Mouse (Mus musculus): ENCODE measurements at regions not wholly inside any gene's neighbourhood (a gene's known extent, or its start where the extent isn't known, plus 50 kb on each side); places are given as distances from the start of the nearest gene placed in this dataset.

DNA sequence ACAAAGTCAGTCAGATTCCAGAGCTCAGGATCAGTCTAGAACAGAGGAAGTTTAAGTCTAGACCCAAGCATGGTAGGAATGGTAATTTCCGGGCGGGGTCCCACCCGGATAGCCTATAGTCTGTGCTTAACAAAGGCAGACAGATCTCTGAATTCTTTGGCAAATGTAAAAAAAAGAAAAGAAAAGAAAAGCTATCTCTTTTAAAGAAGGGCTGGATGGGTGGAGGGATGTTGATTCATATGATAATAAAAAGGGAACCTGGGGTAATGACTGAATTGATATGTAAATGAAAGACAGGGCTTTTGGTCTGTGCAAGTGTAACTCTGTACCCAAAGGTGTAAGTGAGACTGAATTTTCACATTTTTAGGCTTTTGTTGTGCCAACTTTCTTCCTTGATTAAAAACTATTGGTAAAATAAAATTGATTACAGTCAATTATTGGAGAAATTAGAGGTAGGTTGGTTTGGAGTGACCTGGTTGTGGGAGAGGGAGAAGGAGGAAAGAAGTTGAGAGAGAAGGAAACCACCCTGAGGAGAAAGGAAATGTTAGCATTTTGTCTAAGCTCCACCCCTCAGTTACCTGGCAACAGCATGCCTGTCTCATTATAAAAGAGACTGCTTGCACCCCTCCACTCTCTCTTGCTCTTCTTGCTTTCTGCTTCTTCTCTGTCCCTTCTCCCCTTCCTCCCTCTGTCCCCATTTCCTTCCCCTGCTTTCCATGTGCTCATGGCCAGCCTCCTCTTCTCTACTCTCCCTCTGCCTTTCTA is 259.3 kb upstream of the Crbn start:
- Histone ChIP-seq H3K9ac (replicated peaks; ENCODE audit: low read length) (no peak overlapping the region), H3K27ac (replicated peaks; ENCODE audit: low read depth, low read length) (no peak overlapping the region), H3K27me3 (ENCODE audit: control insufficient read depth, insufficient read depth, low read length) (no peaks in the 10 kb centered on the region), H3K4me3 (replicated peaks; ENCODE audit: low read depth, low read length) (no peak overlapping the region), H3K4me2 (ENCODE audit: low read length) (no peak overlapping the region), H3K36me3 (ENCODE audit: control insufficient read depth, insufficient read depth, low read length) (no peaks in the 10 kb centered on the region), H3K4me1 (ENCODE audit: control insufficient read depth, insufficient read depth, low read length) (no peaks in the 10 kb centered on the region), H3K9me3 (ENCODE audit: control insufficient read depth, low read length) (no peaks in the 10 kb centered on the region)
- ATAC-seq (ENCODE audit: low FRiP score, low TSS enrichment), result no peak
- 70% methylated on average over 3 of the region's 3 CpGs for WGBS
- no peak for DNase-seq

DNA sequence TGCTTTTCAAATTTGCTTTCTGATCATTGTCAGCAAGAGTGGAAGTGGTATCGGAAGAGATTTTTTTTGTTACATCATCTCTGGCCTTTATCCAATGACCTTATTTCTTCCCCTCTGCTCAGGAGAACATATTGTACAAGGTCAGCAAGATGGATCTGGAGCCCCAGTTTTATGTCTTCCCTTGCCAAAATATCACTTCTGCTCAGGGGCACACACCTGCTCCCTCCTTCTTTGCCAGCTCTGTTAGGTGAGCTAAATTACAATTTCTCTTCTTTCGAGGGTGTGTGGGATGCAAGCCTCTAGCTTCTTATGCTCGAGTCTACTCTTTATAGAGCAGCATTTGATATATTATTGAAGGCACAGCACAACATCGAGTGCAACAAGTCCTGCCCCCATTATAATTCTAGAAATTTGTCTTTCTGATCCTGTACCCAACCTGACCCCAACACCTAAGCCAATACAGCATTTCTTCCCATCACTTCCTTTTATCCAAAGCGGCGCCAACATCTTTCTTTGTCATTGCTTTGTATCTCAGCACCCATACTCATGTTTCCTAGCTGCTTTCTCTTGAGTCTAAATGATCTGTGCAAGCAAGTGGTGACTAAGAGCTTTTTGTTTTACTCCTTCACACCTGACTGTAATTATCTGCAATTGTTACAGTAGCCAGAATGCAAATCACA is 263.1 kb upstream of the Crbn start:
- H3K9ac ChIP-seq (replicated peaks; ENCODE audit: low read length), result no peak overlapping the region
- H3K4me1 ChIP-seq (ENCODE audit: control insufficient read depth, insufficient read depth, low read length), result no peaks in the 10 kb centered on the region
- ATAC-seq (ENCODE audit: low FRiP score, low TSS enrichment) (no peak), DNase-seq (no peak)
- H3K9me3 ChIP-seq (ENCODE audit: control insufficient read depth, low read length), result no peaks in the 10 kb centered on the region
- H3K27ac ChIP-seq (replicated peaks; ENCODE audit: low read depth, low read length), result no peak overlapping the region
- no peak overlapping the region for H3K4me2 ChIP-seq (ENCODE audit: low read length)
- no peak overlapping the region for H3K4me3 ChIP-seq (replicated peaks; ENCODE audit: low read depth, low read length)
- 92% methylated on average over 6 of the region's 6 CpGs for WGBS
- H3K27me3 ChIP-seq (ENCODE audit: control insufficient read depth, insufficient read depth, low read length), result no peaks in the 10 kb centered on the region
- no peaks in the 10 kb centered on the region for H3K36me3 ChIP-seq (ENCODE audit: control insufficient read depth, insufficient read depth, low read length)

GRCm38 (mm10) chr6:107070441-107070840 is 270.6 kb upstream of the Crbn start:
- 90% methylated on average over 7 of the region's 7 CpGs for WGBS
- DNase-seq (no peak), ATAC-seq (ENCODE audit: low FRiP score, low TSS enrichment) (no peak)
- H3K4me1 ChIP-seq (ENCODE audit: control insufficient read depth, insufficient read depth, low read length), result no peaks in the 10 kb centered on the region
- no peak overlapping the region for H3K27ac ChIP-seq (replicated peaks; ENCODE audit: low read depth, low read length)
- H3K9me3 ChIP-seq (ENCODE audit: control insufficient read depth, low read length), result no peaks in the 10 kb centered on the region
- no peak overlapping the region for H3K9ac ChIP-seq (replicated peaks; ENCODE audit: low read length)
- H3K27me3 ChIP-seq (ENCODE audit: control insufficient read depth, insufficient read depth, low read length), result no peaks in the 10 kb centered on the region
- no peak overlapping the region for H3K4me2 ChIP-seq (ENCODE audit: low read length)
- no peaks in the 10 kb centered on the region for H3K36me3 ChIP-seq (ENCODE audit: control insufficient read depth, insufficient read depth, low read length)
- H3K4me3 ChIP-seq (replicated peaks; ENCODE audit: low read depth, low read length), result no peak overlapping the region

GRCm38 (mm10) chr6:107092600-107092999 is 292.7 kb upstream of the Crbn start:
- Histone ChIP-seq H3K9ac (replicated peaks; ENCODE audit: low read length) (no peak overlapping the region), H3K4me3 (replicated peaks; ENCODE audit: low read depth, low read length) (no peak overlapping the region), H3K27me3 (ENCODE audit: control insufficient read depth, insufficient read depth, low read length) (no peaks in the 10 kb centered on the region), H3K27ac (replicated peaks; ENCODE audit: low read depth, low read length) (no peak overlapping the region), H3K4me2 (ENCODE audit: low read length) (no peak overlapping the region), H3K36me3 (ENCODE audit: control insufficient read depth, insufficient read depth, low read length) (no peaks in the 10 kb centered on the region), H3K9me3 (ENCODE audit: control insufficient read depth, low read length) (no peaks in the 10 kb centered on the region), H3K4me1 (ENCODE audit: control insufficient read depth, insufficient read depth, low read length) (no peaks in the 10 kb centered on the region)
- no peak for ATAC-seq (ENCODE audit: low FRiP score, low TSS enrichment)
- no peak for DNase-seq

DNA sequence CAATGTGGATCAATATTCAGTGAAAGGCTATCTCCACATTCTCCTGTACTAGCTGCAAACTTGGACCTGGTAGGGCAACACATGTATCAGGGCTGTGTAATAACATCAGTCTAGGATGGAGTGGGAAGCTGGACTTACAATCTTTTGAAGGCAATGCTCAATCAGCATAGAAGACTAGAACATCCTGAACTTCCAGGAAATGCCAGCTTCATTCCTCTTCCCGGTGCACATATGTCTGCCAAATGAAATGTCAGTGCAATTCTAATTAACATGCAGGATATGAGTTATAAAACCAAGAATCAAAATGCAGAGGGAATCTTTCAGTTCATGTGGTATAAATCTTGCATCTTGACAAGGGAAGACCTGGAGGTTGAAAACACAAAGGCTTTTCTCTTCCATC is 328.8 kb upstream of the Crbn start:
- ATAC-seq (ENCODE audit: low FRiP score, low TSS enrichment), result no peak
- Histone ChIP-seq H3K27ac (replicated peaks; ENCODE audit: low read depth, low read length) (no peak overlapping the region), H3K4me1 (ENCODE audit: control insufficient read depth, insufficient read depth, low read length) (no peaks in the 10 kb centered on the region), H3K27me3 (ENCODE audit: control insufficient read depth, insufficient read depth, low read length) (no peaks in the 10 kb centered on the region), H3K9me3 (ENCODE audit: control insufficient read depth, low read length) (no peaks in the 10 kb centered on the region), H3K9ac (replicated peaks; ENCODE audit: low read length) (no peak overlapping the region), H3K4me3 (replicated peaks; ENCODE audit: low read depth, low read length) (no peak overlapping the region), H3K36me3 (ENCODE audit: control insufficient read depth, insufficient read depth, low read length) (no peaks in the 10 kb centered on the region), H3K4me2 (ENCODE audit: low read length) (no peak overlapping the region)
- 89% methylated on average over 1 of the region's 1 CpGs for WGBS
- no peak for DNase-seq

- Histone ChIP-seq H3K4me2 (ENCODE audit: low read length) (no peak overlapping the region), H3K4me3 (replicated peaks; ENCODE audit: low read depth, low read length) (no peak overlapping the region), H3K9me3 (ENCODE audit: control insufficient read depth, low read length) (no peaks in the 10 kb centered on the region), H3K9ac (replicated peaks; ENCODE audit: low read length) (no peak overlapping the region), H3K36me3 (ENCODE audit: control insufficient read depth, insufficient read depth, low read length) (no peaks in the 10 kb centered on the region), H3K4me1 (ENCODE audit: control insufficient read depth, insufficient read depth, low read length) (no peaks in the 10 kb centered on the region), H3K27ac (replicated peaks; ENCODE audit: low read depth, low read length) (no peak overlapping the region), H3K27me3 (ENCODE audit: control insufficient read depth, insufficient read depth, low read length) (no peaks in the 10 kb centered on the region)
- WGBS, result 78% methylated on average over 3 of the region's 3 CpGs
- ATAC-seq (ENCODE audit: low FRiP score, low TSS enrichment), result no peak
- no peak for DNase-seq
Measured at GRCm38 (mm10) chr6:107167736-107168491, 361.7 kb upstream of the Lrrn1 start.

DNA sequence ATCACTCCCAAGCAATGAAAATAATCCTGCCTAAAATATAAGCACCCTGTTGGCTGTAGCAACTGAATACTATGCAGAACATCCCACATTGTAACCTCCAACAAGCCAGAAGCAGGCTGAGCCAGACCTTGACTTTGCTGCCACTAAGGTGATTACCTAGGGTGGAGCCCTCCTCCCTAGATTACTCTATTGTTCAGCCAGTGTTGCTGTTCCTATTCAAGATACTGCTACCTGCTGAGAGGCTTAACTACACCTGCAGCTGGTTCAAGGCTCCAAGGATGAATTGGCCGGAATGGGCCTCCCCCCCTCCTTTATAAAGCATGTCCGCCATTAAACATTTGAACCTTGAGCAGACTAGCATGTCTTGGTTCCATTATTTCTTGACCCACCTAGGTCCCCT is 311.3 kb upstream of the Lrrn1 start:
- 74% methylated on average over 2 of the region's 2 CpGs for WGBS
- ATAC-seq (ENCODE audit: low FRiP score, low TSS enrichment), result no peak

GRCm38 (mm10) chr6:107218721-107219120 is 310.8 kb upstream of the Lrrn1 start:
- 0 out of 2 replicates have a peak, but pooled peaks cover 3% of the 10 kb centered on the region for H3K4me1 ChIP-seq (ENCODE audit: control insufficient read depth, insufficient read depth, low read length)

More for the DNA sequence above, 311.3 kb upstream of the Lrrn1 start:
- Histone ChIP-seq H3K4me1 (ENCODE audit: control insufficient read depth, insufficient read depth, low read length) (0 out of 2 replicates have a peak, but pooled peaks cover 3% of the 10 kb centered on the region), H3K36me3 (ENCODE audit: control insufficient read depth, insufficient read depth, low read length) (no peaks in the 10 kb centered on the region), H3K9me3 (ENCODE audit: control insufficient read depth, low read length) (no peaks in the 10 kb centered on the region), H3K4me2 (ENCODE audit: low read length) (no peak overlapping the region), H3K27me3 (ENCODE audit: control insufficient read depth, insufficient read depth, low read length) (no peaks in the 10 kb centered on the region), H3K9ac (replicated peaks; ENCODE audit: low read length) (no peak overlapping the region), H3K27ac (replicated peaks; ENCODE audit: low read depth, low read length) (no peak overlapping the region), H3K4me3 (replicated peaks; ENCODE audit: low read depth, low read length) (no peak overlapping the region)
- DNase-seq, result no peak

More at GRCm38 (mm10) chr6:107218721-107219120, 310.8 kb upstream of the Lrrn1 start:
- H3K4me3 ChIP-seq (replicated peaks; ENCODE audit: low read depth, low read length), result no peak overlapping the region
- H3K4me2 ChIP-seq (ENCODE audit: low read length), result no peak overlapping the region
- H3K27me3 ChIP-seq (ENCODE audit: control insufficient read depth, insufficient read depth, low read length), result no peaks in the 10 kb centered on the region
- H3K9ac ChIP-seq (replicated peaks; ENCODE audit: low read length), result no peak overlapping the region
- DNase-seq (no peak), ATAC-seq (ENCODE audit: low FRiP score, low TSS enrichment) (no peak)
- no peaks in the 10 kb centered on the region for H3K36me3 ChIP-seq (ENCODE audit: control insufficient read depth, insufficient read depth, low read length)
- H3K9me3 ChIP-seq (ENCODE audit: control insufficient read depth, low read length), result no peaks in the 10 kb centered on the region
- 71% methylated on average over 4 of the region's 4 CpGs for WGBS
- no peak overlapping the region for H3K27ac ChIP-seq (replicated peaks; ENCODE audit: low read depth, low read length)

All from midbrain, embryonic 14.5 days (tissue).